Mouse (Mus musculus): ENCODE measurements around the gene Me3.

DNA sequence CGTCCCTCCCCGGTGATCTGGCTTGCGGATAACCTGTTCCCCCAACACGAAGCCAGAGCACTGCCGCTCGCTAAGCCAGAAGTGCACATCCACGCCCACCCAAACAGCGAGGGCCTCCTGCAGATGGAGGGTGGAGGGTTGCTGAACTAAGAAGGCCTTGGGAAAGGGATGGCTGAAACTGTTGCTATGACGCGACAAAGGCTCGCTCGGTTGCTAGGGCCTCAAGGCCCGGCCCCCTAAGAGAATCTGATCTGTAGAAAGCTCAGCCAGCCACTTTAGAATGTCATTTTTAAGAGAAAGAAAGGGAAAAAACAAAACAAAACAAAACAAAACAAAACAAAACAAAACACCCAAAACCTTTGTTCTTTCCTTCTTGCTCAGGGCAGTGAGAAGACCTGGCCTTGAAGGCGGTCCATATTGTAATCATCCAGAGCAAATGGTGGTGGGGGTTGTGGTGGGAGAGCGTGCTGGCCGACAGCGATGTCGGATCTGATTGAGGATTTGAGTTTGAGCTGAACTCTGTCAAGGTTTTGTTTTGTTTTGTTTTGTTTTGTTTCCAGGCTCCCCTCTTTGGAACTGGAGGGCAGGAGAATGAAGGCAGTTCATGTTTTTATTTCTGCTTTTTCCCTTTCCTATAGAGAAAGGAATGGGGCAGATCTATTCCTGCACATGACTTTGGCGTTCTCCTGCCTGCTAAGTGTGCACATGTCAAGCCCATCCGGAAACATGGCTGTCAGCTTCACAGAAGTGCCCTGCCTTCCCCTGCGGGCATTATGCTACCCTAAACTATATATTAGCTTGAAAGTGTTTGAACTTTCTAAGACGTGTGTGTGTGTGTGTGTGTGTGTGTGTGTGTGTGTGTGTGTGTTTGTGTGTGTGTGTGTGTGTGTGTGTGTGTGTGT lies 271.5 kb downstream of the Me3 start, which contains the start of gene Ccdc81:
- no peak for TF ChIP-seq POLR2A (IDR thresholded peaks at IDR 0.05; ENCODE audit: insufficient read depth, low read depth, low read length)
- no peak for TF ChIP-seq CTCF (IDR thresholded peaks at IDR 0.05; ENCODE audit: insufficient read depth, low read depth, low read length)
